Mouse (Mus musculus) liver, adult 10 weeks (tissue): Measurements from ENCODE around the gene Bet1l. TPM values are rescaled to one million over a fixed set of nuclear protein-coding genes. Genes with fewer than 3 reads are reported as not detected.

Source experiments
- polyA plus RNA-seq: library from polyadenylated mRNA; stranded (reverse); fragments of 350-450 nt; fragmentation: Illumina TruSeq; extraction: RNeasy Lipid Tissue Mini Kit (QIAGEN cat#74804); gene quantifications from one replicate; pipeline ENCODE4 v1.2.3, GENCODE M21; 2014; ENCODE audit warnings: low read depth, low replicate concordance

The Bet1l gene
- polyA plus RNA-seq = 1.4 TPM

DNA sequence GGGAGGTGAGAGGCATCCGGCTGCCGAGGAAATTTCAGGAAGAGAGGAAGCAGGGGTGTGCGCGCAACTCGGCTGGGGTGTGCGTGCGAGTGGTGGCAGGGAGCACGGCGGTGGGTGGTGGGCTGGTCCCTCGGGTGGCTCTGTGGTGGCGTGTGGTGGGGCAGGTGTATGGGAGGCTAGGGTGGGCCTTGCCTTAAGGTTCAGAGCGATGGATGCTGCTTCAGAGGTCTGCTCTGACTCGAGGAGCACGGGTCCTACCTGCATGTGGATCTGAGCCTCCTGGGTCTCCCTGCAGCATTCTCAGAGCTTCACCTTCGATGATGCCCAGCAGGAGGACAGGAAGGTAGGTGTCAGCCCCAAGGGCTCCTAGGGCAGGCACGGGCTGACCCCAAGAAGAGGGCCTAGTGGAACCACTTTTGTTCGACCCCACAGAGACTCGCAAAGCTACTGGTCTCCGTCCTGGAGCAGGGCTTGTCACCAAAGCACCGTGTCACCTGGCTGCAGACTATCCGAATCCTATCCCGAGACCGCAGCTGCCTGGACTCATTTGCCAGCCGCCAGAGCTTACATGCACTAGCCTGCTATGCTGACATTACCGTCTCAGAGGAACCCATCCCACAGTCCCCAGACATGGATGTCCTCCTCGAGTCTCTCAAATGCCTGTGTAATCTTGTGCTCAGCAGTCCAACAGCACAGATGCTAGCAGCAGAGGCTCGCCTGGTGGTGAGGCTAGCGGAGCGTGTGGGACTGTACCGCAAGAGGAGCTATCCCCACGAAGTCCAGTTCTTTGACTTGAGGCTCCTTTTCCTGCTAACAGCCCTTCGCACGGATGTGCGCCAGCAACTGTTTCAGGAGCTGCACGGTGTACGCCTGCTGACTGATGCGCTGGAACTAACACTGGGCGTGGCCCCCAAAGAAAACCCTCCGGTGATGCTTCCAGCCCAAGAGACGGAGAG lies at the start of gene Bet1l:
Bet1l (minus strand) TSS at position 28 of the 956 bp plus-strand sequence.

DNA sequence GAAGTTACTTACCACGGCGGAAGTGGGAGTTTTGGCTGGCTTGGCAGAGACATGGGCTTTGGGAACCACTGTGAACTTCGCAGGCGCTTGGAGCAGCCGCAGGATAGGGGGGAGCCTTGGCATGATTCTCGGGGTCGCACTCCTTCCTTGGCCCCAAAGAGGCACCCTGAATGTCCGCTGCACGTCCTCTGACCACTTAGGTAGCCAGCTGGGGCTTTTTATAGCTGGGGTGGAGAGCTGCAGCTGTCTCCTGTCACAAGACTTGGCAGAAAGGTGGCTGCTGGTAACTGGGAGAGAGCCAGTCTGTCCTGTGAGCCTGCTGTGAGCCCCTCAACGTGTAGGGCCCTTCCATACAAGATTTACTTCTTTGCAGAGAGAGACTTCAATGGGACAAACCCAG lies 42.8 kb upstream of the Bet1l start, which contains the start of gene Cox8b:
Cox8b (minus strand) TSS at position 227 of the 400 bp plus-strand sequence.

DNA sequence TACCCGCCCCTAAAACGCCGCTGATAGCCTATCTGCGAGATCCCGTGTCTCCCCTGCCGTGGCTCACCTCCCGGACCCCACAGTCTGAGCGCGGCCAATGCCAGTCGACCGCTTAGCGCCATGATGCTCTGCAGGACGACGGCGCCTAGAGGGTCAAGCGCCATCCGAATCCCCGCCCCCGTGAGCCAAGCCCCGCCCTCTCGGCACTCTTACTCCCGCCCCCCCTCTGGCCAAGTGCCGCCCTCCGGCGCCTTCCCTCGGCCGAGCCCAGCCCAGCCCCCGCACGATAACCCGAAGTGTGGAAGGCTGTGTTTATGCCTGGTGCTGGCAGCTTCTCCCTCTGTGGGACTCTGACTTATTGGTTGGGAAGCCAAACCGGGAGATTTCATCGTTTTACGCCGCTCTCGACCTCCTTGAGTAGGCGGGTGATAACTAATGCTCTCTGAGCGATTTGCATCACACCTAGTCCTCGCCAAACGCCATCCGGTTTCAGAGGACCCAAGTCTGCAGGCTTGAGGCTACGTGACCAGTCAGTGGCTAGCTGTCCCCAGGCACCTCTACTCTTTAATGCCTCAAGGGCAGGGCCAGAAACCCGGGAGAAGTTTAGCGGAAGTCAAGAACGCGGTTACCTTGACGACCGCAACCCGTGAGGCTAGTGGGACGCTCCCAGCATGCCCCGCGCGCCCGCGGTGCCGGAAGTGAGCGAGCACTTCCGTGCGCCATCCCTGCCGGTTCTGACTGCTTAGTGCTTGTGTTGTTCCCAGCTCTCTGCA lies 24.5 kb upstream of the Bet1l start, which contains the start of the genes Psmd13 and Sirt3:
Psmd13 (plus strand) TSS at position 273 of the 773 bp plus-strand sequence.
Sirt3 (minus strand) TSS at position 614 of the 773 bp plus-strand sequence.

DNA sequence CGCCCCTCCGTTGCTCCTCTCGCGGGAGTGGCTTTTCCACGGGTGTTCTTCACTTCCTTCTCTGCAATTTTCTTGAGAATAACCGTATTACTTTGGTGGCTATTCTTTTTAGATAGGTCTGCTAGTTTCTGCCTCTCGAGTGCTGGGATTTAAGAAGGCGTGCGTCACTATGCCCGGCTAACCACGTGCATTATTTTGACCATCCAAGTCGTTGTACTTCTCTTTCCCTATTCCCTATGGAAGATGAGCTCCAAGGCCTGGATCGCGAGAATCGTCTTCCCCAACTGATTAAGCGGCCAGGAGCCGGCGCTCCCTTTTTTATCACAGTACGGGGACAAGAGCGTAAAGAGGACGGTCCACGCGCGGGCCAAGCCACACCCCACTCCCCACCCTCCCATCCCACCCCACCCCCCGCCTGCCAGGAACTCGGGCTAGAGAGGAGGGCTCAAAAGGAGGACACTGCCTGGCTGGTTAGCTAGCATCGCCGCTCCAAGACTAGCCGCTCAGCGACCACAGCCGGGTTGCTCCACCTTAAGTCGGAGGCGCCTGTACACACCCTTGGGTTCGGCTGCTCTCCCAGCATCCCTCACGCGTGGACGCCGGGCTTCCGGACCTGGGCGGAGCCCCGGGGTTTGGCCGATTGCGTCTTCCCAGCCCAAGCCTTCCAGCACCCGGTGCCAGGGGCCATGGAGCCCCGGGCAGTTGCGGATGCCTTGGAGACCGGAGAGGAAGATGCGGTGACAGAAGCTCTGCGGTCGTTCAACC lies 410 bp downstream of the Bet1l start, which contains the start of gene Ric8a:
Ric8a (plus strand) TSS at position 173 of the 765 bp plus-strand sequence.

DNA sequence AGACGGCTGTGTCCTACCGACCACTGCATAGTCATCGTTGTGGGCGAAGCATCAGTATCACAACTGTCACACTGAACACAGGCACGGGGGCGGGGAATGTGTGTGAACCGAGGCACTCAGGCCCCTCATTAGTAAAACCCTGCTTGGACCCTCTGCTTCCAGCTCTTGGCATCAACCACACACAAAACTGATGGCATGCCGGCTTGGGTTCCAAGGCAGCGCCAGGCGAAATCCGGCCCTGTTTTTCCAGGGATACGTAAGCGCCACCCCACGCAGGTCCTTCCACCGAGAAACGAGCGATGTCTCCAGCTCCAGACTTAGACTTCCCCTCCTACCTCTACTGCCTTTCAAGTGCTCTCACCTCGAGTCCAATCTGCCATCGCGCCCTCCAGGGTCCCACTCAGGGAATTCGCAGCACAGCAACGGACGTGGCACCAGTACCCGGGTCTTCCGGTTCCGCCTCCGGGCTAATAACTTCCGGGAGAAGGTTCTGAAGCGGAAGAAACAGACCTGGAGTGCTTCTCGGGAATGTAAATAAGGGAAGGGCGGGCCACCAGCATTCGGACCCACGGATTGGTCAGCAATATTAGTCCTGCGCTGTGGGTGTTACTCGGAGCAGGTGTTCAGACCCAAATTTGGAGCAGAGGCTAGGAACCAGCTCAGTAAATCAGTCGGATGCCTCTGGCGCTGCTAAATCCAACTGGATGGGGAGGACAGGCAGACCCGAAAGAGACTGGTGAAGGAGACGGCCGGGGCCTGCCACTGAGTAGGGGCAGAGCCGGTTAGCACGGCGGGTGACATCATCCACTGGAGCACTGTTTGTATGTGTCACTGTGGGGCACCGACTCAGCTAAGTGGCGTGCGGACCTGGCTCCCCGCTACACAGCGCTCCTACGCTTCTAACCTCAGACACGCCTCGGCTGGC lies 1.3 kb downstream of the Bet1l start, which contains the start of gene Gm45785:
Gm45785 (minus strand) TSS at position 472 of the 925 bp plus-strand sequence.

DNA sequence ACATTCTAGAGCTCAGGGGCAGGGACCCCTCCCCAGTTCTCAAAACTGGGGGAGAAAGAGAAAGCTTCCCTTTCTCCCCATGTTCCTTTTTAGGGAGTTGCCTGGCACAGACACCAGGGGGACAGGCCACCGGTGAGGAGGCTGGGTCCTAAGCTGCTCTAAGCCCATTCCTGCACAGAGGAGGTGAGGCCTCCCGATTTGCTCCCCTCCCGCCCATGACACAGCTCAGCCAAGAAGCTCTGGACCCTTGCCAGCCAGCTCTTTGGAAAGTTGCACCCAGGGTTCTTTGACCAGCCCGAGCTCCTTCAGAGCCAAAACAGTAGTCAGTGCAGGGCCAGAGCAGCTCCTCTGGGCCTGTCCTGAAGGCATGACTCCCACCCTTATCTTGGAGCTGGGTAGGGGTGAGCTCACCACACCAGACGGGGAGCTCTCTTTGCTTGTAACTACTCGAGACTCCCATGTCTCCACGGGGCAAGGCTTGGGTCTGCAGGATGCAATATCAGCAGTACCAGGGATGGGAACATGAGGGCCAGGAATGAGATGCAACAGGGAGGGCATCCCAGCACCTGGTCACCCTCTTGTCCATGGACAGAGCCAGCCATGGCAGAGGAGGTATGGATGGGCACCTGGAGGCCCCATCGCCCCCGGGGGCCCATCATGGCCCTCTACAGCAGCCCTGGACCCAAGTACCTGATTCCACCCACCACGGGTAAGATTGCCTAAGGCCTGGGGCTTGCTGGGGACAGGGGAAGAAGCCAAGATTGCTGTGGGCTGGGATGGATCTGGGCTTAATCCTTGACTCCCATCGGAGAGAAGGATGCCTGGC lies 9.4 kb downstream of the Bet1l start, which contains the start of gene Odf3:
Odf3 (plus strand) TSS at position 51 of the 826 bp plus-strand sequence.

DNA sequence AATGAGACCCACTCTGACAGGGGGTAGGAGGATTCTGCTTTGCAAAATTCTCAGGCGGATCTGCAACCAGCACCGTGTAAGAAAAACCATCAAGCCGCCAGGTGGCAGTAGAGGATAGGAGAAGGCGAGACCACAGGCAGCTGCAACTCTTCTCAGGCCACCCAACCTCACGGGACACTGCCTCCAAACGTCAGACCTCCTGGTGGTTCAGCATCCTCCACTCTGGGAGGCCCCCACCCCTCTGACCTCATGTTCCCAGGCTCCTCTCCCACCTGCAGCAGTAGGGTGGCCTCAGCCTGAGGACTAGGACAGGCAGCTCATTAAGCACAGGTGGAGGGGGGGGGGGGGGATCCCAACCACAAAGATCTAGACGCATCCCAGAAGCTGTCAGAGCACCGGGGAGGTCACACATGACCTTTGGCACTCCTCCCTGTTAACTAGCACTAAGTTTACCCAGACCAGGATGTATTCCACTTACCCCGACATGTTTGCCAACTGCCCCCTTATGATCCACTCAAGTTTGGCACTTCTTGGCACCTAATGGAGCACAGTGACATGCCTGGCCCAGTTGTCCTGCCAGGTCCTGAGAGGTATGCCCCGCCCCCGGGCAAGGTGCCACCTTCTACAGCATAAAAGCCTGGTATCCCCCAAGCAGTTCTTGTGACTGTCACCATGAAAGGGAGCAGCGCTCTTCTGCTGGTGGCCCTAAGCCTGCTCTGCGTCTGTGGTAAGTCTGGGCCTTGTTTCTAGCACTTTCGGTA lies 12.3 kb downstream of the Bet1l start, which contains the start of gene Scgb1c1:
Scgb1c1 (plus strand) TSS at position 643 of the 761 bp plus-strand sequence.

GRCm38 (mm10) chr7:140834968-140835757 lies 22.2 kb downstream of the Bet1l start, which contains the start of gene Urah:
Urah (plus strand) TSS chr7:140835018.

DNA sequence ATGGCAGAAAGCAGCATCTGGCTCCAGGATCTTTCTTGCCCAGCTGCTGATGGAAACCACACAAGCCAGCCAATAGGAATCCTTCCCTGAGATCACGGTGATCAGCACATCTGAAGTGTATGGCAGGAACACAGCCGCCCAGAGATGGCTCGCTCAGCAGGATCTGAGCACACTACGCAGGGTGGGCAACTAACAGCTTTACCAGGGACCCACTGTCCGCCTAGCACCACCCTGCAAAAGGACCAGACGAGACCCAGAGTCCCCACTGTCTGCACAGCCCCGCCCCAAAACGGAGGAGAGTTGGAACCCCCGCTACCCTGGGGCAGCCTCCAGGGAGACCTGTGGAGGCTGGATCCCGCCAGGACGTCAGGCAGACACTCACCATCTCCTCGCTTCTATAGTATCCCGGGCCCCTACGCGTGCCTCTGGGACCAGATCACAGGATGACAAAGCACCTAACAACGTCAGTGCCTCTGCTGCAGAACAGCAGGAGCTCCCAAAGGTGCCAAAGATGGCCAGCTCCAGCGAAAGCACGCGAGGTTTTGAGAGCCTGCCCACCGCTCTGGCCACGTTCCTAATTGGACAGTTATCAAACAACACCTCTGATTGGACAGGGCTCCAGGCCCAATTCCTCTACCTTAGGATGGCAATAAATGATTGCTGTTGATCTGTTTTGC lies 35.6 kb downstream of the Bet1l start, which contains the start of gene Zfp941:
Zfp941 (minus strand) TSS at position 526 of the 677 bp plus-strand sequence.

Other genes with a start within 250 kb of the Bet1l start
- not detected for gene Olfr61, start 228.6 kb downstream of the Bet1l start, polyA plus RNA-seq
- not detected for gene Olfr53, start 211.1 kb downstream of the Bet1l start, polyA plus RNA-seq
- not detected for gene Olfr539, start 197.6 kb downstream of the Bet1l start, polyA plus RNA-seq
- not detected for gene Olfr45, start 175.6 kb downstream of the Bet1l start, polyA plus RNA-seq
- gene Olfr541, start 160.3 kb downstream of the Bet1l start, polyA plus RNA-seq = not detected
- gene Cyp2e1, start 93.8 kb downstream of the Bet1l start, polyA plus RNA-seq = 9,740 TPM
- not detected for gene Syce1, start 69.7 kb downstream of the Bet1l start, polyA plus RNA-seq
- 0.66 TPM for gene Zfp941, start 35.4 kb downstream of the Bet1l start, polyA plus RNA-seq
- 287 TPM for gene Urah, start 22.6 kb downstream of the Bet1l start, polyA plus RNA-seq
- gene Scgb1c1, start 12.0 kb downstream of the Bet1l start, polyA plus RNA-seq = not detected
- gene Odf3, start 9.8 kb downstream of the Bet1l start, polyA plus RNA-seq = not detected
- not detected for gene Gm45785, start 1.2 kb downstream of the Bet1l start, polyA plus RNA-seq
- gene Ric8a, start 620 bp downstream of the Bet1l start, polyA plus RNA-seq = 4.3 TPM
- 89.2 TPM for gene Psmd13, start 24.4 kb upstream of the Bet1l start, polyA plus RNA-seq
- 15.2 TPM for gene Sirt3, start 24.7 kb upstream of the Bet1l start, polyA plus RNA-seq
- gene Cox8b, start 42.9 kb upstream of the Bet1l start, polyA plus RNA-seq = not detected
- gene Nlrp6, start 63.3 kb upstream of the Bet1l start, polyA plus RNA-seq = 20.5 TPM
- gene Pgghg, start 83.8 kb upstream of the Bet1l start, polyA plus RNA-seq = 2.3 TPM
- not detected for gene Ifitm5, start 92.7 kb upstream of the Bet1l start, polyA plus RNA-seq
- not detected for gene Gm45717, start 98.4 kb upstream of the Bet1l start, polyA plus RNA-seq
- 135 TPM for gene Ifitm2, start 98.4 kb upstream of the Bet1l start, polyA plus RNA-seq
- 4.2 TPM for gene Ifitm1, start 109.6 kb upstream of the Bet1l start, polyA plus RNA-seq
- 163 TPM for gene Ifitm3, start 153.2 kb upstream of the Bet1l start, polyA plus RNA-seq
- gene Ifitm6, start 160.3 kb upstream of the Bet1l start, polyA plus RNA-seq = 2.6 TPM
- gene Gm17387, start 171.6 kb upstream of the Bet1l start, polyA plus RNA-seq = not detected
- not detected for gene B4galnt4, start 203.5 kb upstream of the Bet1l start, polyA plus RNA-seq
- gene Pkp3, start 220.6 kb upstream of the Bet1l start, polyA plus RNA-seq = not detected
- 1.6 TPM for gene Sigirr, start 243.0 kb upstream of the Bet1l start, polyA plus RNA-seq